Comparison of ENCODE assay signal across 10 mouse cellular contexts in the genomic region with DNA sequence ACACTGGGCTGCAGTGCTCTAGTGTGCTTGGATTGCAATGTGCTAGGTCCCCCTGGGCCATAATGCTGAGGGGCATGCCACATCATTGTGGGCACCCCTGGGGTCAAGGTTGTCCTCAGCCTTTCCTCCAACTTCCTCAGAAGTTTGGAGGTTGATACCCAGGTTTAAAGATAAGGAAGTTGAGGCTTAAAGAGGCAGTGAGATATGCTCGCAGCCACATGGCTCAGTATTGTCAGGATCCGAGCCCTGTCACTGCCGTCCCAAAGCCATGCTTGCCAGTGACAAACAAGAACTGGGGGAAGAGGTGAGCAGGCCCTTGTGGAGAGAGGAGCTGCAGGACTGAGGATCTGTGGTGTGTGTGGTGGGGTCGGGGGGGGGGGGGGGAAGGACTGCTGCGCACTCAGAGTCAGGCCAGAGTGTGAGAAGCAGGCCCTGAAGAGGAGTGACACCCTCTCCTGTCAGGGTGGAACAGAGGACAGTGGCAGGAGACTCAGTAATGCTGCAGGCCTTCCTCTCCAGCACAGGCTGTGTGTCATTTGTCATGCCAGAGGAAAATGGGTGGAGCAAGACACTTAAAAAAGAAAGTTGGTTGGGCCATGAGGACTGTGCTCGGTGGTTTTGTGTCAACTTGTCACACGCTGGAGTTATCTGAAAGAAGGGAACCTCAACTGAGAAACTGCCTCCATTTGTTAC.
DNase-seq lines count a peak whose midpoint lies in the region; ATAC-seq and TF ChIP-seq lines count a peak whose summit lies in the region.
"Had no signal": no experiment of that assay in that cellular context is flagged by ENCODE, and none has a peak within 500 bp of the region (broad histone marks: within the 10 kb centered on the region; RNA-seq: fewer than 3 reads in every experiment).

No protein-coding gene starts in this region.

- H3K4me1 ChIP-seq in kidney, embryonic 16.5 days (ENCODE audit: insufficient read depth, low read length) = peaks cover 35% of the 10 kb centered on the region
- H3K4me1 ChIP-seq in heart, postnatal 0 days (ENCODE audit: control insufficient read depth, insufficient read depth) = peaks cover 70% of the 10 kb centered on the region
- peaks cover 30% of the 10 kb centered on the region for H3K4me1 ChIP-seq in hindbrain, embryonic 12.5 days

- H3K4me3 ChIP-seq in kidney, embryonic 16.5 days (ENCODE audit: low read length) = no peak overlapping the region
- H3K4me3 ChIP-seq in heart, postnatal 0 days (ENCODE audit: low read depth, low read length) = no peak overlapping the region
- H3K4me3 ChIP-seq in myocyte = no peak overlapping the region
- H3K4me3 ChIP-seq in hindbrain, embryonic 12.5 days = no peak overlapping the region
- H3K4me3 ChIP-seq: neural tube, embryonic 15.5 days had no signal

- H3K4me2 ChIP-seq in kidney, embryonic 16.5 days (replicated peaks; ENCODE audit: low read depth, low read length) = no peak overlapping the region
- no peak overlapping the region for H3K4me2 ChIP-seq in heart, postnatal 0 days (ENCODE audit: low read depth, low read length)
- H3K4me2 ChIP-seq in myocyte (ENCODE audit: low read depth) = peak overlapping the region; percentile 32
- H3K4me2 ChIP-seq in hindbrain, embryonic 12.5 days (replicated peaks) = no peak overlapping the region
- H3K4me2 ChIP-seq: neural tube, embryonic 15.5 days had no signal

- TF ChIP-seq EP300 in heart, postnatal 0 days (IDR thresholded peaks at IDR 0.05; ENCODE audit: low read depth) = no peak

- H3K79me2 ChIP-seq in myocyte (ENCODE audit: control insufficient read depth, insufficient read depth) = peaks cover 23% of the 10 kb centered on the region

- ATAC-seq in kidney, embryonic 16.5 days (ENCODE audit: low FRiP score, low TSS enrichment) = 0 out of 2 replicates have a peak, but pooled peaks have one; percentile 9
- no peak for ATAC-seq in heart, postnatal 0 days (ENCODE audit: insufficient read depth, low read depth)
- ATAC-seq in hindbrain, embryonic 12.5 days (ENCODE audit: low FRiP score) = no peak

- no peaks in the 10 kb centered on the region for H3K27me3 ChIP-seq in kidney, embryonic 16.5 days (ENCODE audit: insufficient read depth, low read length)
- H3K27me3 ChIP-seq in heart, postnatal 0 days (ENCODE audit: control insufficient read depth, insufficient read depth, low read length) = no peaks in the 10 kb centered on the region
- no peaks in the 10 kb centered on the region for H3K27me3 ChIP-seq in myocyte (ENCODE audit: control insufficient read depth, insufficient read depth, insufficient read length)
- H3K27me3 ChIP-seq in hindbrain, embryonic 12.5 days = no peaks in the 10 kb centered on the region
- H3K27me3 ChIP-seq: neural tube, embryonic 15.5 days had no signal

- no peaks in the 10 kb centered on the region for H3K36me3 ChIP-seq in kidney, embryonic 16.5 days (ENCODE audit: insufficient read depth, low read length)
- no peaks in the 10 kb centered on the region for H3K36me3 ChIP-seq in heart, postnatal 0 days (replicated peaks; ENCODE audit: control insufficient read depth, insufficient read depth, low read length)
- H3K36me3 ChIP-seq in myocyte (ENCODE audit: control insufficient read depth, insufficient read depth) = no peaks in the 10 kb centered on the region
- no peaks in the 10 kb centered on the region for H3K36me3 ChIP-seq in hindbrain, embryonic 12.5 days
- H3K36me3 ChIP-seq: neural tube, embryonic 15.5 days had no signal

- no peak for TF ChIP-seq POLR2A in myocyte (IDR thresholded peaks at IDR 0.05; ENCODE audit: insufficient read length, low read depth)

- TF ChIP-seq CTCF in heart, postnatal 0 days (IDR thresholded peaks at IDR 0.05; ENCODE audit: low read depth) = no peak

- H3K9ac ChIP-seq in kidney, embryonic 16.5 days (replicated peaks; ENCODE audit: low read length) = no peak overlapping the region
- peak overlapping the region; percentile 52; the same call in 1 of the 2 replicates for H3K9ac ChIP-seq in heart, postnatal 0 days (replicated peaks; ENCODE audit: low read depth, low read length)
- no peak overlapping the region for H3K9ac ChIP-seq in hindbrain, embryonic 12.5 days
- H3K9ac ChIP-seq: neural tube, embryonic 15.5 days had no signal

- no peaks in the 10 kb centered on the region for H3K9me3 ChIP-seq in kidney, embryonic 16.5 days (ENCODE audit: low read length)
- no peaks in the 10 kb centered on the region for H3K9me3 ChIP-seq in heart, postnatal 0 days (replicated peaks; ENCODE audit: control insufficient read depth, low read length)
- no peaks in the 10 kb centered on the region for H3K9me3 ChIP-seq in hindbrain, embryonic 12.5 days (replicated peaks)
- H3K9me3 ChIP-seq: neural tube, embryonic 15.5 days had no signal

- H3K27ac ChIP-seq in kidney, embryonic 16.5 days (ENCODE audit: low read length) = peak overlapping the region; percentile 72
- peak overlapping the region; percentile 99 for H3K27ac ChIP-seq in heart, postnatal 0 days (ENCODE audit: low read depth)
- no peak overlapping the region for H3K27ac ChIP-seq in hindbrain, embryonic 12.5 days
- H3K27ac ChIP-seq: neural tube, embryonic 15.5 days had no signal

- no peak for DNase-seq in kidney, postnatal 10 days
- peak; percentile 40 for DNase-seq in c-Kit-positive CD71-negative TER-119-negative erythroid progenitor cells, embryonic 14.5 days (ENCODE audit: low read depth)
- peak; percentile 67 for DNase-seq in heart, postnatal 0 days (ENCODE audit: low spot score)
- DNase-seq in cerebellum, adult 11 months = no peak
- DNase-seq in spleen, postnatal 14 days (ENCODE audit: low spot score in 2 of 2) = no peak
- DNase-seq: gastrocnemius, postnatal 10 days had no signal

- no peak overlapping the region for H3ac ChIP-seq in myocyte (ENCODE audit: control insufficient read depth, insufficient read length)

- 49% methylated on average over 6 of the region's 7 CpGs for WGBS in kidney, embryonic 16.5 days
- WGBS in heart, postnatal 0 days = 15% methylated on average over 6 of the region's 7 CpGs
- 48% methylated on average over 6 of the region's 7 CpGs for WGBS in hindbrain, embryonic 12.5 days

TF ChIP-seq in myocyte, 11 proteins besides CTCF, POLR2A, EP300 and RAD21:
- TF ChIP-seq MYOG (IDR thresholded peaks at IDR 0.05; ENCODE audit: control insufficient read depth in 1 of 3, insufficient read depth in 1 of 3, insufficient read length in 2 of 3, low read depth in 2 of 3) (no peak), CEBPB (IDR thresholded peaks at IDR 0.05; ENCODE audit: insufficient read depth, poor library complexity, severe bottlenecking) (no peak), MYOD1 (IDR thresholded peaks at IDR 0.05; ENCODE audit: control insufficient read depth in 1 of 3, insufficient read length in 2 of 3, low read depth in 2 of 3) (peak in 1 of 3 experiments; percentile 4)

Comparison
In these comparisons a context has a peak if more than half of its experiments do, and no peak if none do; other contexts are left out.
1. DNase-seq: peak in c-Kit-positive CD71-negative TER-119-negative erythroid progenitor cells, embryonic 14.5 days (single experiment) and heart, postnatal 0 days (single experiment); none in kidney, postnatal 10 days (single experiment), cerebellum, adult 11 months (single experiment) and spleen, postnatal 14 days (0 of 2).